Comparison of ENCODE assay signal across 20 mouse cellular contexts in the genomic region with DNA sequence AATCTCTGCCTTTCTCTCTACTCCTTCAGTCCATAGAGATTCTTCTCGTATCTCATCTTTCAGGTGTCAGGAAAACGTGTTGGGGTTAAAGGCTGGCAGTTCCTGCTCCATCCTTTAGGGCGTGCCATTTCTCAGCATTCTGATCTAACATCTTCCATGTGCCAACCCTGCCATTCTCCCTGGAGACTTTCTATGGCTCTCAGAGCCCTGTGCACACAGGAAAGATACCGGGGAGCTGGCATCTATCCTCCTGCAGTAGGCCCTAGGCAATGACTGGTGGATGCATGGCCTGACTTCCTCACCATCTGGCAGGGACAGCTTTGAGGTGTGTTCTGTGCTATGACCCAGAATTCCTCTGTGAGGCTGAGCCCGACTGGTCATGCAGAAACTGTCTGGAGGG. TPM values are rescaled to one million over a fixed set of nuclear protein-coding genes. Genes with fewer than 3 reads are reported as not detected.
A peak's percentile ranks its signal among the peaks of the same experiment; 100 is the strongest.
DNase-seq lines count a peak whose midpoint lies in the region; TF ChIP-seq lines count a peak whose summit lies in the region.
"Had no signal": no experiment of that assay in that cellular context is flagged by ENCODE, and none has a peak within 500 bp of the region (broad histone marks: within the 10 kb centered on the region; RNA-seq: fewer than 3 reads in every experiment).

No protein-coding gene starts in this region.

- no peaks in the 10 kb centered on the region for H3K36me3 ChIP-seq in CH12.LX (replicated peaks in 1 of 2; ENCODE audit: control insufficient read depth in 1 of 2, insufficient read depth in 1 of 2, low read length in 1 of 2)
- H3K36me3 ChIP-seq: liver, embryonic 12.5 days; midbrain, embryonic 13.5 days had no signal

- TF ChIP-seq RAD21 in CH12.LX (IDR thresholded peaks at IDR 0.05; ENCODE audit: low read depth, low read length), result peak; percentile 21

- H3K9me3 ChIP-seq in CH12.LX (replicated peaks; ENCODE audit: low read length), result no peaks in the 10 kb centered on the region
- H3K9me3 ChIP-seq: liver, embryonic 12.5 days; midbrain, embryonic 13.5 days had no signal

- TF ChIP-seq CTCF in cerebellum, adult 2 months (IDR thresholded peaks at IDR 0.05; ENCODE audit: borderline replicate concordance, insufficient read depth, low read depth, low read length), result 0 out of 2 replicates have a peak, but pooled peaks have one; percentile 15
- TF ChIP-seq CTCF in layer of hippocampus, adult 2 months (conservative IDR thresholded peaks at IDR 0.05), result peak; percentile 64
- peak in 1 of 2 experiments; percentile 27; a peak in 2 of 4 replicates for TF ChIP-seq CTCF in CH12.LX (conservative IDR thresholded peaks at IDR 0.05 in 1 of 2, IDR thresholded peaks at IDR 0.05 in 1 of 2; ENCODE audit: low read depth in 2 of 2, low read length in 2 of 2)
- peak; percentile 33; the same call in 1 of the 2 replicates for TF ChIP-seq CTCF in cortical plate, adult 2 months (IDR thresholded peaks at IDR 0.05; ENCODE audit: extremely low read depth, insufficient read depth, low read length)

- H3K27ac ChIP-seq in cerebellum, adult 2 months (ENCODE audit: insufficient read depth, low read length), result no peak overlapping the region
- no peak overlapping the region for H3K27ac ChIP-seq in layer of hippocampus, adult 2 months
- no peak overlapping the region for H3K27ac ChIP-seq in CH12.LX (ENCODE audit: insufficient read depth, low read depth)
- H3K27ac ChIP-seq in cortical plate, adult 2 months (ENCODE audit: insufficient read depth, low read length), result no peak overlapping the region
- H3K27ac ChIP-seq: liver, embryonic 12.5 days; midbrain, embryonic 13.5 days had no signal

- WGBS in cerebellum, adult 2 months, result 34% methylated on average over 5 of the region's 5 CpGs

- dilution Hi-C loops in CH12.LX (cut with MboI; ENCODE audit: extremely low pct_ligation_motif_present, extremely low pct_unique_long_range_greater_than_20kb, low sequenced_read_pairs), result no loop called here

- H3K4me2 ChIP-seq in CH12.LX (ENCODE audit: insufficient read depth, low read depth, poor library complexity, severe bottlenecking), result no peak overlapping the region
- H3K4me2 ChIP-seq: heart, embryonic 11.5 days; liver, embryonic 12.5 days; midbrain, embryonic 13.5 days had no signal

- H3K79me2 ChIP-seq in CH12.LX (replicated peaks; ENCODE audit: control insufficient read depth, extremely low read depth, insufficient read depth, poor library complexity, severe bottlenecking), result no peaks in the 10 kb centered on the region

- peaks cover 15% of the 10 kb centered on the region for H3K4me1 ChIP-seq in cerebellum, adult 2 months (ENCODE audit: control insufficient read depth, insufficient read depth, low read length)
- peaks cover 6 to 33% of the 10 kb centered on the region in 2 experiments for H3K4me1 ChIP-seq in CH12.LX (ENCODE audit: control insufficient read depth in 1 of 2, insufficient read depth in 2 of 2)
- H3K4me1 ChIP-seq in cortical plate, adult 2 months (ENCODE audit: control insufficient read depth, insufficient read depth, low read length), result no peaks in the 10 kb centered on the region

- TF ChIP-seq POLR2A in cerebellum, adult 2 months (IDR thresholded peaks at IDR 0.05; ENCODE audit: borderline replicate concordance, insufficient read depth, low read length), result no peak
- no peak for TF ChIP-seq POLR2A in CH12.LX (IDR thresholded peaks at IDR 0.05; ENCODE audit: low read depth, low read length)
- no peak for TF ChIP-seq POLR2A in cortical plate, adult 2 months (IDR thresholded peaks at IDR 0.05; ENCODE audit: extremely low read depth, insufficient read depth, low read length)

- in situ Hi-C loops in CH12.LX (cut with MboI; ENCODE audit: low pct_ligation_motif_present, low pct_unique_long_range_greater_than_20kb, low sequenced_read_pairs), result no loop called here

- H3K4me3 ChIP-seq in cerebellum, adult 2 months (replicated peaks; ENCODE audit: insufficient read depth, low read depth, low read length), result no peak overlapping the region
- H3K4me3 ChIP-seq in layer of hippocampus, adult 2 months, result no peak overlapping the region
- no peak overlapping the region for H3K4me3 ChIP-seq in CH12.LX (replicated peaks in 1 of 3; ENCODE audit: low read depth in 2 of 3, low read length in 2 of 3, poor library complexity in 1 of 3)
- H3K4me3 ChIP-seq in cortical plate, adult 2 months (ENCODE audit: insufficient read depth, low read length), result no peak overlapping the region
- H3K4me3 ChIP-seq: liver, embryonic 12.5 days; midbrain, embryonic 13.5 days had no signal

- peak; percentile 29 to 32 for DNase-seq in cerebellum, adult 2 months
- DNase-seq in cerebellum, adult 9-11 months, result no peak
- no peak for DNase-seq in layer of hippocampus, adult 2 months (ENCODE audit: low spot score in 2 of 2)
- no peak for DNase-seq in layer of hippocampus, postnatal 10 days (ENCODE audit: low spot score in 2 of 2)
- no peak for DNase-seq in CH12.LX (ENCODE audit: extremely low read depth)
- DNase-seq in right cerebral cortex, adult 18-20 months, result no peak
- DNase-seq in ovary, postnatal 10 days (ENCODE audit: low spot score), result no peak
- DNase-seq: embryo, embryonic 11 days; heart, postnatal 36 days; lung, postnatal 36 days had no signal

- no peaks in the 10 kb centered on the region for H3K27me3 ChIP-seq in cerebellum, adult 2 months (ENCODE audit: control insufficient read depth, insufficient read depth, low read length)
- H3K27me3 ChIP-seq in CH12.LX (replicated peaks), result no peaks in the 10 kb centered on the region
- H3K27me3 ChIP-seq: midbrain, embryonic 13.5 days had no signal

- no peak overlapping the region for H3K9ac ChIP-seq in CH12.LX (ENCODE audit: insufficient read depth, low read depth)
- H3K9ac ChIP-seq: liver, embryonic 12.5 days; midbrain, embryonic 13.5 days had no signal

- no peak for TF ChIP-seq EP300 in CH12.LX (IDR thresholded peaks at IDR 0.05; ENCODE audit: low read length)

TF ChIP-seq in CH12.LX, 34 proteins besides CTCF, POLR2A, EP300 and RAD21:
- TF ChIP-seq SMC3 (IDR thresholded peaks at IDR 0.05; ENCODE audit: low read depth, low read length) (peak; percentile 18), TCF12 (IDR thresholded peaks at IDR 0.05; ENCODE audit: low read depth, low read length) (no peak)

RNA-seq across cellular contexts. Expression of a gene that starts 28.4 kb away (rescaled TPM):
- polyA plus RNA-seq in cerebellum, adult 2 months (2012; rRNA removed), result not detected in 2 replicates
- not detected for total RNA-seq in layer of hippocampus, adult 2 months (2021)
- not detected for total RNA-seq in layer of hippocampus, postnatal 10 days (2021)
- total RNA-seq in CH12.LX (2012; rRNA removed), result 9.9 and 13.4 TPM in 2 replicates
- total RNA-seq in CH12.LX (2014; rRNA removed), result 6.6 and 6.9 TPM in 2 replicates
- 14.7 and 16.9 TPM in 2 replicates for polyA plus RNA-seq in CH12.LX (2012; ENCODE audit: insufficient read length, low read depth)
- not detected in 2 replicates for polyA plus RNA-seq in cortical plate, adult 2 months (2012; rRNA removed)
- total RNA-seq: gastrocnemius, adult 8-10 months; heart, postnatal 36 days; left cerebral cortex, adult 18-20 months had no signal
- polyA plus RNA-seq: activated CD4-positive, CD25-positive, alpha-beta regulatory T cell, adult 4 months; forebrain, embryonic 14.5 days; heart, embryonic 11.5 days; large intestine, adult 2 months; liver, embryonic 12.5 days; midbrain, embryonic 13.5 days; stomach, embryonic 16.5 days had no signal

RNA-seq across cellular contexts. Expression of a gene that starts 53.1 kb away (rescaled TPM):
- 258 and 285 TPM in 2 replicates for polyA plus RNA-seq in cerebellum, adult 2 months (2012; rRNA removed)
- 100 to 1,000 TPM; 207 TPM for total RNA-seq in layer of hippocampus, adult 2 months (2021)
- 100 to 1,000 TPM; 154 to 161 TPM for total RNA-seq in layer of hippocampus, postnatal 10 days (2021)
- total RNA-seq in CH12.LX (2012; rRNA removed), result 54.4 and 71.8 TPM in 2 replicates
- total RNA-seq in CH12.LX (2014; rRNA removed), result 50.7 and 57.2 TPM in 2 replicates
- 61.9 and 68.5 TPM in 2 replicates for polyA plus RNA-seq in CH12.LX (2012; ENCODE audit: insufficient read length, low read depth)
- 215 and 224 TPM in 2 replicates for polyA plus RNA-seq in cortical plate, adult 2 months (2012; rRNA removed)

RNA-seq across cellular contexts. Expression of a gene that starts 53.8 kb away (rescaled TPM):
- polyA plus RNA-seq in cerebellum, adult 2 months (2012; rRNA removed), result 9.9 and 10.0 TPM in 2 replicates
- 10 to 100 TPM; 14.6 to 18.0 TPM for total RNA-seq in layer of hippocampus, adult 2 months (2021)
- 10 to 100 TPM; 22.3 to 23.0 TPM for total RNA-seq in layer of hippocampus, postnatal 10 days (2021)
- total RNA-seq in CH12.LX (2012; rRNA removed) (16.5 and 19.3 TPM in 2 replicates), CH12.LX (2014; rRNA removed) (24.8 and 35.4 TPM in 2 replicates)
- polyA plus RNA-seq in CH12.LX (2012; ENCODE audit: insufficient read length, low read depth), result 34.8 and 39.4 TPM in 2 replicates
- 8.1 and 8.9 TPM in 2 replicates for polyA plus RNA-seq in cortical plate, adult 2 months (2012; rRNA removed)

RNA-seq across cellular contexts. Expression of a gene that starts 58.3 kb away (rescaled TPM):
- polyA plus RNA-seq in cerebellum, adult 2 months (2012; rRNA removed), result 5.5 and 5.7 TPM in 2 replicates
- total RNA-seq in layer of hippocampus, adult 2 months (2021), result 1 to 10 TPM; 3.9 to 9.6 TPM
- 10 to 100 TPM in 1 of 2 experiments, 1 to 10 TPM in 1; 9.6 to 10.5 TPM for total RNA-seq in layer of hippocampus, postnatal 10 days (2021)
- total RNA-seq in CH12.LX (2012; rRNA removed) (14.0 and 16.4 TPM in 2 replicates), CH12.LX (2014; rRNA removed) (22.7 and 23.4 TPM in 2 replicates)
- 19.3 and 24.9 TPM in 2 replicates for polyA plus RNA-seq in CH12.LX (2012; ENCODE audit: insufficient read length, low read depth)
- polyA plus RNA-seq in cortical plate, adult 2 months (2012; rRNA removed), result 4.7 and 6.3 TPM in 2 replicates

RNA-seq across cellular contexts. Expression of a gene that starts 58.4 kb away (rescaled TPM):
- 99.5 and 107 TPM in 2 replicates for polyA plus RNA-seq in cerebellum, adult 2 months (2012; rRNA removed)
- 10 to 100 TPM; 59.4 to 59.9 TPM for total RNA-seq in layer of hippocampus, adult 2 months (2021)
- 10 to 100 TPM; 63.5 to 74.0 TPM for total RNA-seq in layer of hippocampus, postnatal 10 days (2021)
- total RNA-seq in CH12.LX (2012; rRNA removed) (53.5 and 60.0 TPM in 2 replicates), CH12.LX (2014; rRNA removed) (45.1 and 53.6 TPM in 2 replicates)
- 85.2 and 123 TPM in 2 replicates for polyA plus RNA-seq in CH12.LX (2012; ENCODE audit: insufficient read length, low read depth)
- 86.2 and 91.1 TPM in 2 replicates for polyA plus RNA-seq in cortical plate, adult 2 months (2012; rRNA removed)

Comparison
In these comparisons a context has a peak if more than half of its experiments do, and no peak if none do; other contexts are left out.
1. DNase-seq: peak in cerebellum, adult 2 months (2 of 2); none in cerebellum, adult 9-11 months (single experiment), layer of hippocampus, adult 2 months (0 of 2), layer of hippocampus, postnatal 10 days (0 of 2), CH12.LX (single experiment), right cerebral cortex, adult 18-20 months (single experiment) and ovary, postnatal 10 days (single experiment).
2. RNA of a gene that starts 28.4 kb away (total RNA-seq): 6.6 to 13.4 TPM in CH12.LX; not detected in layer of hippocampus, adult 2 months and not detected in layer of hippocampus, postnatal 10 days; every median in the first group is over 4 times any median in the second.